Mouse (Mus musculus): ENCODE measurements at regions not wholly inside any gene's neighbourhood (a gene's known extent, or its start where the extent isn't known, plus 50 kb on each side); places are given as distances from the start of the nearest gene placed in this dataset.
"Not testable (repeated sequence)": the region's sequence is repeated elsewhere in the genome, so short reads cannot be mapped to it uniquely, and the experiment has no call there.

- ATAC-seq (replicated peaks; ENCODE audit: low FRiP score, poor library complexity, severe bottlenecking) = peak; percentile 87
Observed at GRCm38 (mm10) chr5:96898120-96898672, 99.3 kb upstream of the Bmp2k start.

GRCm38 (mm10) chr5:96898695-96899094 lies 98.8 kb upstream of the Bmp2k start:
- no peak for ATAC-seq (replicated peaks; ENCODE audit: low FRiP score, poor library complexity, severe bottlenecking)

- peak; percentile 37; the same call in 1 of the 2 replicates for ATAC-seq (replicated peaks; ENCODE audit: low FRiP score, poor library complexity, severe bottlenecking)
Observed at GRCm38 (mm10) chr5:96905572-96906271, 91.8 kb upstream of the Bmp2k start.

- ATAC-seq (replicated peaks; ENCODE audit: low FRiP score, poor library complexity, severe bottlenecking) = not testable (repeated sequence)
Observed at GRCm38 (mm10) chr5:96908371-96908770, 89.1 kb upstream of the Bmp2k start.

- ATAC-seq (replicated peaks; ENCODE audit: low FRiP score, poor library complexity, severe bottlenecking) = no peak
Observed at GRCm38 (mm10) chr5:96909218-96909617, 88.3 kb upstream of the Bmp2k start.

GRCm38 (mm10) chr5:96911550-96912253 lies 85.8 kb upstream of the Bmp2k start:
- ATAC-seq (replicated peaks; ENCODE audit: low FRiP score, poor library complexity, severe bottlenecking) = peak; percentile 89

GRCm38 (mm10) chr5:96912254-96912635 lies 85.2 kb upstream of the Bmp2k start:
- 0 out of 2 replicates have a peak, but pooled peaks have one; percentile 12 for ATAC-seq (replicated peaks; ENCODE audit: low FRiP score, poor library complexity, severe bottlenecking)

- ATAC-seq (replicated peaks; ENCODE audit: low FRiP score, poor library complexity, severe bottlenecking) = no peak
Observed at GRCm38 (mm10) chr5:96912781-96913180, 84.7 kb upstream of the Bmp2k start.

GRCm38 (mm10) chr5:96913711-96914110 lies 83.8 kb upstream of the Bmp2k start:
- ATAC-seq (replicated peaks; ENCODE audit: low FRiP score, poor library complexity, severe bottlenecking) = no peak

GRCm38 (mm10) chr5:96914696-96915404 lies 82.6 kb upstream of the Bmp2k start:
- no peak for ATAC-seq (replicated peaks; ENCODE audit: low FRiP score, poor library complexity, severe bottlenecking)

- ATAC-seq (replicated peaks; ENCODE audit: low FRiP score, poor library complexity, severe bottlenecking) = no peak
Observed at GRCm38 (mm10) chr5:96916897-96917296, 80.6 kb upstream of the Bmp2k start.

- ATAC-seq (replicated peaks; ENCODE audit: low FRiP score, poor library complexity, severe bottlenecking) = no peak
Observed at GRCm38 (mm10) chr5:96917596-96918258, 79.8 kb upstream of the Bmp2k start.

- ATAC-seq (replicated peaks; ENCODE audit: low FRiP score, poor library complexity, severe bottlenecking) = peak; percentile 76
Observed at GRCm38 (mm10) chr5:96919149-96919548, 78.3 kb upstream of the Bmp2k start.

- ATAC-seq (replicated peaks; ENCODE audit: low FRiP score, poor library complexity, severe bottlenecking) = peak; percentile 81
Observed at GRCm38 (mm10) chr5:96921037-96921436, 76.5 kb upstream of the Bmp2k start.

- no peak for ATAC-seq (replicated peaks; ENCODE audit: low FRiP score, poor library complexity, severe bottlenecking)
Observed at GRCm38 (mm10) chr5:96921511-96921910, 76.0 kb upstream of the Bmp2k start.

- ATAC-seq (replicated peaks; ENCODE audit: low FRiP score, poor library complexity, severe bottlenecking) = 0 out of 2 replicates have a peak, but pooled peaks have one; percentile 1
Observed at GRCm38 (mm10) chr5:96921973-96922715, 75.3 kb upstream of the Bmp2k start.

- no peak for ATAC-seq (replicated peaks; ENCODE audit: low FRiP score, poor library complexity, severe bottlenecking)
Observed at GRCm38 (mm10) chr5:96922716-96923076, 74.8 kb upstream of the Bmp2k start.

GRCm38 (mm10) chr5:96923526-96923925 lies 74.0 kb upstream of the Bmp2k start:
- no peak for ATAC-seq (replicated peaks; ENCODE audit: low FRiP score, poor library complexity, severe bottlenecking)

GRCm38 (mm10) chr5:96924736-96925429 lies 72.6 kb upstream of the Bmp2k start:
- ATAC-seq (replicated peaks; ENCODE audit: low FRiP score, poor library complexity, severe bottlenecking) = no peak

All from erythroid progenitor cell, adult 5-6 weeks (primary cell).